Comparison of ENCODE assay signal across 24 mouse cellular contexts in genomic region chr3:128187330-128188044, GRCm38 (mm10).
A peak's percentile ranks its signal among the peaks of the same experiment; 100 is the strongest.
DNase-seq lines count a peak whose midpoint lies in the region; ATAC-seq and TF ChIP-seq lines count a peak whose summit lies in the region.
"Had no signal": no experiment of that assay in that cellular context is flagged by ENCODE, and none has a peak within 500 bp of the region (broad histone marks: within the 10 kb centered on the region; RNA-seq: fewer than 3 reads in every experiment).

No protein-coding gene starts in this region.

- no peak overlapping the region for H3K9ac ChIP-seq in liver, postnatal 0 days (replicated peaks)
- H3K9ac ChIP-seq in liver, embryonic 12.5 days = no peak overlapping the region
- H3K9ac ChIP-seq in intestine, postnatal 0 days (ENCODE audit: low read depth, low read length) = no peak overlapping the region
- H3K9ac ChIP-seq: embryonic facial prominence, embryonic 12.5 days; embryonic facial prominence, embryonic 15.5 days; forebrain, postnatal 0 days; hindbrain, embryonic 12.5 days; hindbrain, embryonic 15.5 days had no signal

- DNase-seq in embryo, embryonic 10.5 days (ENCODE audit: low spot score) = peak; percentile 21
- no peak for DNase-seq in embryo, embryonic 10 days (ENCODE audit: low spot score)
- no peak for DNase-seq in liver, postnatal 0 days
- DNase-seq in lung, postnatal 36 days = no peak
- no peak for DNase-seq in cerebellum, adult 11-12 months
- no peak for DNase-seq in kidney, postnatal 4 days
- DNase-seq: adrenal gland, postnatal 10 days; cerebellum, adult 11 months; cerebellum, adult 8-10 months; cerebellum, postnatal 10 days; cerebellum, postnatal 36 days; forebrain, postnatal 0 days; gastrocnemius, adult 2 months; gastrocnemius, postnatal 14 days; heart, adult 11 months had no signal

- H3K27ac ChIP-seq in liver, postnatal 0 days (ENCODE audit: low read depth) = no peak overlapping the region
- no peak overlapping the region for H3K27ac ChIP-seq in liver, embryonic 12.5 days
- no peak overlapping the region for H3K27ac ChIP-seq in intestine, postnatal 0 days (ENCODE audit: low read depth, low read length)
- H3K27ac ChIP-seq: embryonic facial prominence, embryonic 12.5 days; embryonic facial prominence, embryonic 15.5 days; gastrocnemius, adult 2 months; hindbrain, embryonic 12.5 days; hindbrain, embryonic 15.5 days had no signal

- H3K27me3 ChIP-seq in liver, postnatal 0 days (ENCODE audit: insufficient read depth, low read length) = no peaks in the 10 kb centered on the region
- no peaks in the 10 kb centered on the region for H3K27me3 ChIP-seq in liver, embryonic 12.5 days (replicated peaks)
- H3K27me3 ChIP-seq in intestine, postnatal 0 days (replicated peaks; ENCODE audit: control insufficient read depth, insufficient read depth, low read length) = no peaks in the 10 kb centered on the region
- H3K27me3 ChIP-seq: embryonic facial prominence, embryonic 12.5 days; embryonic facial prominence, embryonic 15.5 days; hindbrain, embryonic 12.5 days; hindbrain, embryonic 15.5 days had no signal

- peak; percentile 51; the same call in 1 of the 2 replicates for ATAC-seq in liver, postnatal 0 days
- ATAC-seq in liver, embryonic 12.5 days = no peak
- ATAC-seq in intestine, postnatal 0 days = peak; percentile 60; the same call in 1 of the 2 replicates
- ATAC-seq: forebrain, embryonic 14.5 days; forebrain, postnatal 0 days; Patski had no signal

- no peaks in the 10 kb centered on the region for H3K9me3 ChIP-seq in liver, postnatal 0 days (ENCODE audit: low read length)
- no peaks in the 10 kb centered on the region for H3K9me3 ChIP-seq in liver, embryonic 12.5 days (replicated peaks)
- no peaks in the 10 kb centered on the region for H3K9me3 ChIP-seq in intestine, postnatal 0 days (ENCODE audit: control insufficient read depth)
- H3K9me3 ChIP-seq: embryonic facial prominence, embryonic 12.5 days; embryonic facial prominence, embryonic 15.5 days; hindbrain, embryonic 12.5 days; hindbrain, embryonic 15.5 days had no signal

- no peak for TF ChIP-seq CTCF in liver, postnatal 0 days (IDR thresholded peaks at IDR 0.05; ENCODE audit: low read depth)
- TF ChIP-seq CTCF in intestine, postnatal 0 days (IDR thresholded peaks at IDR 0.05; ENCODE audit: low read depth) = no peak

- H3K36me3 ChIP-seq in liver, postnatal 0 days (replicated peaks; ENCODE audit: insufficient read depth, low read length) = no peaks in the 10 kb centered on the region
- no peaks in the 10 kb centered on the region for H3K36me3 ChIP-seq in liver, embryonic 12.5 days
- H3K36me3 ChIP-seq in intestine, postnatal 0 days (ENCODE audit: control insufficient read depth, insufficient read depth) = no peaks in the 10 kb centered on the region
- H3K36me3 ChIP-seq: embryonic facial prominence, embryonic 12.5 days; embryonic facial prominence, embryonic 15.5 days; hindbrain, embryonic 12.5 days; hindbrain, embryonic 15.5 days had no signal

- no peak for TF ChIP-seq EP300 in liver, postnatal 0 days (IDR thresholded peaks at IDR 0.05; ENCODE audit: low read depth)

- H3K4me1 ChIP-seq in liver, postnatal 0 days (ENCODE audit: insufficient read depth) = no peaks in the 10 kb centered on the region
- H3K4me1 ChIP-seq in liver, embryonic 12.5 days = 0 out of 2 replicates have a peak, but pooled peaks cover 3% of the 10 kb centered on the region
- H3K4me1 ChIP-seq in intestine, postnatal 0 days (replicated peaks; ENCODE audit: control insufficient read depth, insufficient read depth, low read length) = no peaks in the 10 kb centered on the region
- H3K4me1 ChIP-seq: embryonic facial prominence, embryonic 15.5 days; hindbrain, embryonic 12.5 days; hindbrain, embryonic 15.5 days had no signal

- no peak overlapping the region for H3K4me3 ChIP-seq in liver, postnatal 0 days (ENCODE audit: low read depth, low read length)
- no peak overlapping the region for H3K4me3 ChIP-seq in liver, embryonic 12.5 days
- H3K4me3 ChIP-seq in intestine, postnatal 0 days (ENCODE audit: low read depth, low read length) = no peak overlapping the region
- H3K4me3 ChIP-seq: embryonic facial prominence, embryonic 12.5 days; embryonic facial prominence, embryonic 15.5 days; gastrocnemius, adult 2 months; hindbrain, embryonic 12.5 days; hindbrain, embryonic 15.5 days had no signal

- 48% methylated on average over 9 of the region's 9 CpGs for WGBS in liver, postnatal 0 days (ENCODE audit: insufficient replicate concordance)
- 57% methylated on average over 9 of the region's 9 CpGs for WGBS in liver, embryonic 12.5 days (ENCODE audit: insufficient replicate concordance)
- WGBS in intestine, postnatal 0 days = 28% methylated on average over 9 of the region's 9 CpGs

- no peak overlapping the region for H3K4me2 ChIP-seq in liver, postnatal 0 days (ENCODE audit: low read depth, low read length)
- no peak overlapping the region for H3K4me2 ChIP-seq in liver, embryonic 12.5 days
- H3K4me2 ChIP-seq in intestine, postnatal 0 days (replicated peaks; ENCODE audit: low read depth) = 0 out of 2 replicates have a peak overlapping the region, but pooled peaks have one; percentile 4
- H3K4me2 ChIP-seq: embryonic facial prominence, embryonic 12.5 days; embryonic facial prominence, embryonic 15.5 days; heart, embryonic 11.5 days; hindbrain, embryonic 12.5 days; hindbrain, embryonic 15.5 days had no signal
